Mouse (Mus musculus): ENCODE data around the gene Emp1.

DNA sequence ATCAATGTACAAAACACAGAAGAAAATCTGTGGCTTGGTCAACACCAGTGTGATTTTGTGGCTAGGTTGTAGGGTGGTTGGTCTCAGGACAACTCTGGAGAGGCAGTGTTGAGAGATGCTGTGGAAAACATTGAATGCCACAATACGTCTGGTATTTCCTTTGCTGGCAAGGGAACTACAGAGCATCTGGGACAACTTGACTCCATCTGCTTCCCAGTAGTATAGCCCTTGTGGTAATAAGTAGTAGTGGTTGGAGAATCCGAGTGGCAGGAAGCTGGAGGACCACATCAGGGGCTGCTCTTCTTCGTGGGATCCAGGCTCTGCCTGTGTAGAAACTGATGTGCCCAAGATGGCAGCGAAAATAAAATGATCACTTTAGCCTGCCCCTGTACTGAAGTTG, 30.4 kb upstream of the Emp1 start:
- no peak for TF ChIP-seq POLR2A (IDR thresholded peaks at IDR 0.05; ENCODE audit: extremely low read depth, insufficient read depth, low read length)
- TF ChIP-seq CTCF (IDR thresholded peaks at IDR 0.05; ENCODE audit: low read depth, low read length): no peak
